Mouse (Mus musculus) right cerebral cortex, postnatal 14 days (tissue): ENCODE data around the gene Zfp36l2.

ENCODE experiments used
- DNase-seq: peaks from one replicate; pipeline ENCODE4 v3.0.0; 2022

The Zfp36l2 gene

GRCm38 (mm10) chr17:84150291-84150690 is 37.5 kb downstream of the Zfp36l2 start:
- no peak for DNase-seq

- DNase-seq, result no peak
Observed at GRCm38 (mm10) chr17:84149566-84149965, 38.2 kb downstream of the Zfp36l2 start.

- DNase-seq, result peak; percentile 38
Observed at GRCm38 (mm10) chr17:84148499-84149484, 39.0 kb downstream of the Zfp36l2 start.

GRCm38 (mm10) chr17:84147183-84148108 is 40.3 kb downstream of the Zfp36l2 start:
- DNase-seq, result peak; percentile 3

GRCm38 (mm10) chr17:84146458-84147182 is 41.1 kb downstream of the Zfp36l2 start:
- peak; percentile 1 for DNase-seq

- peak; percentile 5 for DNase-seq
Observed at GRCm38 (mm10) chr17:84145826-84146287, 41.9 kb downstream of the Zfp36l2 start.

- DNase-seq, result no peak
Observed at GRCm38 (mm10) chr17:84144762-84145599, 42.8 kb downstream of the Zfp36l2 start.

- DNase-seq, result no peak
Observed at GRCm38 (mm10) chr17:84144130-84144529, 43.6 kb downstream of the Zfp36l2 start.

GRCm38 (mm10) chr17:84143219-84143844 is 44.4 kb downstream of the Zfp36l2 start:
- no peak for DNase-seq

- DNase-seq, result no peak
Observed at GRCm38 (mm10) chr17:84141691-84142090, 46.1 kb downstream of the Zfp36l2 start.

- no peak for DNase-seq
Observed at GRCm38 (mm10) chr17:84140822-84141507, 46.8 kb downstream of the Zfp36l2 start.

GRCm38 (mm10) chr17:84137393-84138171 is 50.2 kb downstream of the Zfp36l2 start:
- DNase-seq, result no peak

GRCm38 (mm10) chr17:84136669-84137392 is 50.9 kb downstream of the Zfp36l2 start:
- DNase-seq, result no peak

GRCm38 (mm10) chr17:84136217-84136616 is 51.5 kb downstream of the Zfp36l2 start:
- no peak for DNase-seq

- DNase-seq, result no peak
Observed at GRCm38 (mm10) chr17:84135243-84135642, 52.5 kb downstream of the Zfp36l2 start.
